Mouse (Mus musculus): ENCODE data around the gene Tdgf1. TPM values are rescaled to one million over a fixed set of nuclear protein-coding genes. Genes with fewer than 3 reads are reported as not detected.

Gene Tdgf1
- polyA plus RNA-seq, 1 experiment from 2014 or later = 0.45 TPM

DNA sequence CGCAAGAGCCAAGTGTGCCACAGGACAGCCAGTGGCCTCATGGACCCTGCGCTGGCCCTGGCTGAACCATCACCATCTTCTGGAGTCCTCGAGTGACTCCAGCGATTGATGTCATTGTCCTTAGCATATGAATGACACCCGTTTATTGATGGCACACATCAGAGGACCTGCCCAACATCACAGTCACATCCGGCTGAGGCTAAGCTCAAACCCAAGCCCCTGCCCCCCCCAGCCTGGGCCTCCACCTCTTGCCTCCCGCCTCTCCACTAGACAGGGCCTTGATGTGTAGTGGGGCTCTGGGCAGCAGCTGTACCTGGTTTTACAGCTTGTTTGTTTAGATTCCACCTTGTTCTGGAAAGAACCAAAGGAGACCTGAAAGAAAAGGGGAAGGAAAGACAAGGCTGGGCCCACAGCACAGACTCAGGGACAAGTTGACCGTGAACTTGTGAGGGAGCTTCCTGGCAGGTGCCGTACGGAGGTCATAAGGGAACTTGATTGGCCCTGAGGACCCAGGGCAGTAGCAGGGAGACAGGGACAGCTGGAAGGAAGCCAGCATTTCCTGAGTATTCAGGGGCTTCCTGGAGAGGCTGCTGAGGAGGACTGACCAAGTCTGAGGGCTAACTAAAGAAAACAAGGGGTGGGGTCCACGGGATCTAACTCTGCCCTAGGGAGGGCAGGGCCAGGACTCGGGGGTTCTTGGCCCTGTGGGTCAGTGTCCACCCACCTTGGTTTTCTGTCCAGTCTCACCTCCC lies 54.7 kb downstream of the Tdgf1 start:
- H3K27ac ChIP-seq (replicated peaks) = no peak overlapping the region
- peaks cover 7% of the 10 kb centered on the region for H3K4me1 ChIP-seq
- no peaks in the 10 kb centered on the region for H3K27me3 ChIP-seq
- peaks cover 8% of the 10 kb centered on the region; the same call in 1 of the 2 replicates for H3K36me3 ChIP-seq
- no peak overlapping the region for H3K9ac ChIP-seq
- whole genome bisulfite sequencing = 76% methylated on average over 12 of the region's 12 CpGs
- H3K4me2 ChIP-seq (replicated peaks) = no peak overlapping the region
- H3K9me3 ChIP-seq (replicated peaks) = no peaks in the 10 kb centered on the region
- no peak overlapping the region for H3K4me3 ChIP-seq (replicated peaks)
- no peak for ATAC-seq (ENCODE audit: insufficient number of reproducible peaks, low FRiP score, low TSS enrichment, low read depth)

DNA sequence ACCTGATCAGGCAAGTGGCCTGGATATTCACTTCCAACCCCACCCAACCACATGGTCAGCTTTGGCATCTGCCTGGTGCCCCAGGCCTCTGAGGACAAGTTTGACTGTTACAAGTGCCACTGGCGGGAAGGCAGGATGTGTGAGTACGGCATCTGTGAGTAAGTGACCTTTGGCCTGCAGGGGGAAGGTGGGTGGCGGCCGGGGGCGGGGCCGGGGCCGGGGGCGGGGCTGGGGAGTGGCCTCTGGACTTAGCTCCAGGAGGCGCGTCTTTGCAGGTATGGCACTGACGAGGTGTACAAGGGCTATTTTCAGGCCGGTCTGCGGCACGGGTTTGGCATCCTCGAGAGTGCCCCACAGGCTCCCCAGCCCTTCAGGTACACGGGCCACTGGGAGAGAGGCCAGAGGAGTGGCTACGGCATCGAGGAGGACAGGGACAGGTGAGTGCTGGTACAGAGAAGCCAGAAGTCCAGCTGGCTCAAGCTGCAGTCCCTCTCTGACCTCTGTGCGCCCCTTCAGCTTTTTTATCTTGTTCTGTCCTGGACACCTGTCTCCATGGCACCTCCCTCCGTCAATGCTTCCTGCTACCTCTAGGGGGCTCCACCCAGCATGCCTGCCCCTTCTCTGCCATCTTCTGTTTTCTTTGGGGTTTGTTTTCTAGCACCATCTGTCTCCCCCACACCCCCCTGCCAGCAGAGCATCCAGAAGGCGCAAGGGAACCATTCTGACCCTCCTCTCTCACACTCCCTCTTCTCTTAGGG lies 55.8 kb downstream of the Tdgf1 start:
- Histone ChIP-seq H3K4me3 (replicated peaks) (no peak overlapping the region), H3K36me3 (peaks cover 8% of the 10 kb centered on the region; the same call in 1 of the 2 replicates), H3K4me2 (replicated peaks) (no peak overlapping the region), H3K4me1 (peaks cover 4% of the 10 kb centered on the region), H3K27me3 (no peaks in the 10 kb centered on the region), H3K9ac (no peak overlapping the region), H3K9me3 (replicated peaks) (no peaks in the 10 kb centered on the region), H3K27ac (replicated peaks) (no peak overlapping the region)
- WGBS = 15% methylated on average over 21 of the region's 21 CpGs
- no peak for ATAC-seq (ENCODE audit: insufficient number of reproducible peaks, low FRiP score, low TSS enrichment, low read depth)

Small RNAs within 50 kb of the gene (microRNA-seq; reads per million reads assigned to microRNA genes)
- not detected for gene Gm24269 (ENCODE audit: borderline number of aligned reads)

Other genes with a start within 250 kb of the Tdgf1 start
- gene Myl3, start 204.3 kb downstream of the Tdgf1 start, polyA plus RNA-seq (2015; fragmentation: Nextera tagmentation; extraction: Ambion mirVana) = 7.5 and 8.5 TPM in 2 replicates
- gene Pth1r, start 199.0 kb downstream of the Tdgf1 start, polyA plus RNA-seq (2015; fragmentation: Nextera tagmentation; extraction: Ambion mirVana) = 133 and 145 TPM in 2 replicates
- not detected in 2 replicates for gene Prss42, start 148.0 kb downstream of the Tdgf1 start, polyA plus RNA-seq (2015; fragmentation: Nextera tagmentation; extraction: Ambion mirVana)
- not detected in 2 replicates for gene Prss44, start 132.2 kb downstream of the Tdgf1 start, polyA plus RNA-seq (2015; fragmentation: Nextera tagmentation; extraction: Ambion mirVana)
- gene Prss43, start 119.5 kb downstream of the Tdgf1 start, polyA plus RNA-seq (2015; fragmentation: Nextera tagmentation; extraction: Ambion mirVana) = not detected in 2 replicates
- not detected in 2 replicates for gene Prss45, start 111.6 kb downstream of the Tdgf1 start, polyA plus RNA-seq (2015; fragmentation: Nextera tagmentation; extraction: Ambion mirVana)
- 0.22 TPM in 1 of 2 replicates, not detected in the other for gene Prss46, start 101.7 kb downstream of the Tdgf1 start, polyA plus RNA-seq (2015; fragmentation: Nextera tagmentation; extraction: Ambion mirVana)
- gene Prss50, start 88.2 kb downstream of the Tdgf1 start, polyA plus RNA-seq (2015; fragmentation: Nextera tagmentation; extraction: Ambion mirVana) = 0.81 and 0.93 TPM in 2 replicates
- gene Als2cl, start 66.3 kb downstream of the Tdgf1 start, polyA plus RNA-seq (2015; fragmentation: Nextera tagmentation; extraction: Ambion mirVana) = 7.0 and 7.9 TPM in 2 replicates
- 5.7 and 9.1 TPM in 2 replicates for gene Tmie, start 66.0 kb downstream of the Tdgf1 start, polyA plus RNA-seq (2015; fragmentation: Nextera tagmentation; extraction: Ambion mirVana)
- not detected in 2 replicates for gene Fam240a, start 29.3 kb downstream of the Tdgf1 start, polyA plus RNA-seq (2015; fragmentation: Nextera tagmentation; extraction: Ambion mirVana)
- 0.39 and 0.59 TPM in 2 replicates for gene Lrrc2, start 5.4 kb upstream of the Tdgf1 start, polyA plus RNA-seq (2015; fragmentation: Nextera tagmentation; extraction: Ambion mirVana)
- not detected in 2 replicates for gene Rtp3, start 44.4 kb upstream of the Tdgf1 start, polyA plus RNA-seq (2015; fragmentation: Nextera tagmentation; extraction: Ambion mirVana)
- 8.2 and 8.9 TPM in 2 replicates for gene Ltf, start 73.1 kb upstream of the Tdgf1 start, polyA plus RNA-seq (2015; fragmentation: Nextera tagmentation; extraction: Ambion mirVana)
- 0.27 and 1.1 TPM in 2 replicates for gene Ccrl2, start 111.4 kb upstream of the Tdgf1 start, polyA plus RNA-seq (2015; fragmentation: Nextera tagmentation; extraction: Ambion mirVana)
- gene Lrrfip2, start 171.4 kb upstream of the Tdgf1 start, polyA plus RNA-seq (2015; fragmentation: Nextera tagmentation; extraction: Ambion mirVana) = 40.0 and 41.9 TPM in 2 replicates

Measured in embryonic facial prominence, embryonic 15.5 days (tissue).